8 mouse cellular contexts compared by ENCODE assay signal in the genomic region with DNA sequence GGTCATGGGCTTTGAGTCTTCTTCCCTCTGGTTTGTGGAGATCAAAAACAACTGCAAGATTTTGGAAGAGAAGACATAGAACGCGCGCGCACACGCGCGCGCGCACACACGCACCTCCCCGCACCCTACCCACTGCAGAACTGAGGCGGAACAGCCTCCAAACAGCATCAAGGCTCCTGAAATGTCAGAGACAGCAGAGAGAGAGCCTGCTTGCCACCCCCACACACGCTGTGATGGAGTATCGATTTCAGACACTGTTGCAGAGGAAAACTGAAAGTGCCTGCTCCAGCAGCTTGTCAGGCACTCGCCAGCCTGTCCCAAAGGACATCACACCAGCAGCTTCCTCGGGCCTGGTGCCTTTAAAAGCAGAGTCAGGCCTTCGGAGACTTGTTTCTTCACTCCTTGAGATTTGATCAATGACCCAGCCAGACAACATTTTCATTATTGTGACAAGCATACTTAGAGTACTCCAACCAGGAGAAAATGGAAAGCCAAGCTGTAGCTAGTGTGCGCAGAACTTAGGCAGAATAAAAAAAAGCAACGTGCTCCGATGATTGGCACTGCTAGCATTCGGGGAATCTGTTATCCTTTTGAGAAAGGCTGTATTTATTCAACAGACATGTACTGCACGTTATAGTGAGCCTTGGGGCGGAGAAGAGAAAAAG.
DNase-seq lines count a peak whose midpoint lies in the region; ATAC-seq and TF ChIP-seq lines count a peak whose summit lies in the region.

No protein-coding gene starts in this region.

- H3K27me3 ChIP-seq in forebrain, embryonic 14.5 days (replicated peaks; ENCODE audit: control insufficient read depth, insufficient read depth, low read length), result no peaks in the 10 kb centered on the region
- H3K27me3 ChIP-seq in forebrain, embryonic 13.5 days, result no peaks in the 10 kb centered on the region
- no peaks in the 10 kb centered on the region for H3K27me3 ChIP-seq in hindbrain, embryonic 12.5 days
- H3K27me3 ChIP-seq in midbrain, embryonic 12.5 days, result no peaks in the 10 kb centered on the region
- no peaks in the 10 kb centered on the region for H3K27me3 ChIP-seq in liver, embryonic 11.5 days (replicated peaks; ENCODE audit: control insufficient read depth, insufficient read depth, low read length)
- peaks cover 2% of the 10 kb centered on the region; the same call in 1 of the 2 replicates for H3K27me3 ChIP-seq in heart, embryonic 11.5 days (ENCODE audit: control insufficient read depth, insufficient read depth, low read length)

- no peak overlapping the region for H3K4me2 ChIP-seq in forebrain, embryonic 14.5 days (ENCODE audit: low read length)
- H3K4me2 ChIP-seq in forebrain, embryonic 13.5 days, result no peak overlapping the region
- peak overlapping the region; percentile 21 for H3K4me2 ChIP-seq in hindbrain, embryonic 12.5 days (replicated peaks)
- H3K4me2 ChIP-seq in midbrain, embryonic 12.5 days (replicated peaks), result no peak overlapping the region
- no peak overlapping the region for H3K4me2 ChIP-seq in liver, embryonic 11.5 days
- H3K4me2 ChIP-seq in heart, embryonic 11.5 days, result no peak overlapping the region

- H3K27ac ChIP-seq in forebrain, embryonic 14.5 days (ENCODE audit: low read depth, low read length), result 0 out of 2 replicates have a peak overlapping the region, but pooled peaks have one; percentile 6
- no peak overlapping the region for H3K27ac ChIP-seq in forebrain, embryonic 13.5 days
- no peak overlapping the region for H3K27ac ChIP-seq in ES-E14 (ENCODE audit: insufficient read depth, low read depth, low read length, poor library complexity, severe bottlenecking)
- peak overlapping the region; percentile 50; the same call in 1 of the 2 replicates for H3K27ac ChIP-seq in hindbrain, embryonic 12.5 days
- H3K27ac ChIP-seq in midbrain, embryonic 12.5 days (replicated peaks), result peak overlapping the region; percentile 64; the same call in 1 of the 2 replicates
- H3K27ac ChIP-seq in liver, embryonic 11.5 days (ENCODE audit: low read depth, low read length), result no peak overlapping the region
- no peak overlapping the region for H3K27ac ChIP-seq in heart, embryonic 11.5 days (ENCODE audit: low read depth, low read length)

- no peak overlapping the region for H3K9ac ChIP-seq in forebrain, embryonic 14.5 days (ENCODE audit: low read length)
- H3K9ac ChIP-seq in forebrain, embryonic 13.5 days, result no peak overlapping the region
- no peak overlapping the region for H3K9ac ChIP-seq in ES-E14 (ENCODE audit: insufficient read depth, low read depth, low read length, poor library complexity, severe bottlenecking)
- no peak overlapping the region for H3K9ac ChIP-seq in hindbrain, embryonic 12.5 days
- H3K9ac ChIP-seq in midbrain, embryonic 12.5 days (replicated peaks), result no peak overlapping the region
- no peak overlapping the region for H3K9ac ChIP-seq in liver, embryonic 11.5 days (ENCODE audit: low read depth, low read length)
- H3K9ac ChIP-seq in heart, embryonic 11.5 days (ENCODE audit: low read depth, low read length), result no peak overlapping the region

- peak; percentile 13 for DNase-seq in forebrain, embryonic 14.5 days (ENCODE audit: low spot score)
- DNase-seq in ES-E14 (ENCODE audit: low read depth, low spot score) (peak; percentile 20), liver (no peak)
- no peak for DNase-seq in liver, embryonic 11.5 days (ENCODE audit: low spot score)

- 0 out of 2 replicates have a peak, but pooled peaks have one; percentile 18 for ATAC-seq in forebrain, embryonic 14.5 days
- ATAC-seq in forebrain, embryonic 13.5 days, result no peak
- peak; percentile 46 for ATAC-seq in hindbrain, embryonic 12.5 days (ENCODE audit: low FRiP score)
- ATAC-seq in midbrain, embryonic 12.5 days (ENCODE audit: low FRiP score, low read depth), result no peak
- no peak for ATAC-seq in liver, embryonic 11.5 days (replicated peaks; ENCODE audit: low FRiP score)
- ATAC-seq in heart, embryonic 11.5 days (replicated peaks; ENCODE audit: insufficient number of reproducible peaks, low FRiP score, low TSS enrichment), result no peak

- no peaks in the 10 kb centered on the region for H3K36me3 ChIP-seq in forebrain, embryonic 14.5 days (ENCODE audit: control insufficient read depth, insufficient read depth, low read length)
- no peaks in the 10 kb centered on the region for H3K36me3 ChIP-seq in forebrain, embryonic 13.5 days (ENCODE audit: poor library complexity, severe bottlenecking)
- H3K36me3 ChIP-seq in ES-E14 (ENCODE audit: control insufficient read depth, insufficient read depth, low read length, poor library complexity, severe bottlenecking), result no peaks in the 10 kb centered on the region
- no peaks in the 10 kb centered on the region for H3K36me3 ChIP-seq in hindbrain, embryonic 12.5 days
- H3K36me3 ChIP-seq in midbrain, embryonic 12.5 days, result no peaks in the 10 kb centered on the region
- H3K36me3 ChIP-seq in liver, embryonic 11.5 days (ENCODE audit: control insufficient read depth, insufficient read depth, low read length), result no peaks in the 10 kb centered on the region
- no peaks in the 10 kb centered on the region for H3K36me3 ChIP-seq in heart, embryonic 11.5 days (ENCODE audit: control insufficient read depth, insufficient read depth, low read length)

- in situ Hi-C loops in ES-E14 (cut with MboI; ENCODE audit: low sequenced_read_pairs in 2 of 2, unreplicated experiment in 2 of 2), result no loop called here

- WGBS in forebrain, embryonic 14.5 days, result 82% methylated on average over 23 of the region's 23 CpGs
- 79% methylated on average over 23 of the region's 23 CpGs for WGBS in forebrain, embryonic 13.5 days
- 71% methylated on average over 23 of the region's 23 CpGs for WGBS in hindbrain, embryonic 12.5 days
- WGBS in midbrain, embryonic 12.5 days, result 74% methylated on average over 23 of the region's 23 CpGs
- 74% methylated on average over 23 of the region's 23 CpGs for WGBS in liver, embryonic 11.5 days
- 71% methylated on average over 23 of the region's 23 CpGs for WGBS in heart, embryonic 11.5 days (ENCODE audit: insufficient replicate concordance)

- no peaks in the 10 kb centered on the region for H3K4me1 ChIP-seq in forebrain, embryonic 14.5 days (ENCODE audit: control insufficient read depth, insufficient read depth, low read length)
- no peaks in the 10 kb centered on the region for H3K4me1 ChIP-seq in forebrain, embryonic 13.5 days
- 0 out of 4 replicates have a peak, but pooled peaks cover 0 to 3% of the 10 kb centered on the region in 2 experiments for H3K4me1 ChIP-seq in ES-E14 (ENCODE audit: control insufficient read depth in 2 of 2, insufficient read depth in 2 of 2, low read length in 2 of 2, poor library complexity in 1 of 2)
- peaks cover 10% of the 10 kb centered on the region for H3K4me1 ChIP-seq in hindbrain, embryonic 12.5 days
- peaks cover 5% of the 10 kb centered on the region; the same call in 1 of the 2 replicates for H3K4me1 ChIP-seq in midbrain, embryonic 12.5 days
- H3K4me1 ChIP-seq in liver, embryonic 11.5 days (replicated peaks; ENCODE audit: control insufficient read depth, insufficient read depth, low read length), result no peaks in the 10 kb centered on the region
- no peaks in the 10 kb centered on the region for H3K4me1 ChIP-seq in heart, embryonic 11.5 days (ENCODE audit: control insufficient read depth, insufficient read depth, low read length)

- no peak overlapping the region for H3K4me3 ChIP-seq in forebrain, embryonic 14.5 days (ENCODE audit: low read depth, low read length)
- H3K4me3 ChIP-seq in forebrain, embryonic 13.5 days, result no peak overlapping the region
- peak overlapping the region; percentile 15 to 18; a peak in 2 of 4 replicates for H3K4me3 ChIP-seq in ES-E14 (ENCODE audit: insufficient read depth in 1 of 2, low read depth in 1 of 2, low read length in 2 of 2, poor library complexity in 1 of 2, severe bottlenecking in 1 of 2)
- H3K4me3 ChIP-seq in hindbrain, embryonic 12.5 days, result no peak overlapping the region
- H3K4me3 ChIP-seq in midbrain, embryonic 12.5 days, result no peak overlapping the region
- H3K4me3 ChIP-seq in liver, embryonic 11.5 days (ENCODE audit: low read depth, low read length), result no peak overlapping the region
- no peak overlapping the region for H3K4me3 ChIP-seq in heart, embryonic 11.5 days (ENCODE audit: low read depth, low read length)

- H3K9me3 ChIP-seq in forebrain, embryonic 14.5 days (replicated peaks; ENCODE audit: control insufficient read depth, low read length), result no peaks in the 10 kb centered on the region
- H3K9me3 ChIP-seq in forebrain, embryonic 13.5 days (replicated peaks), result no peaks in the 10 kb centered on the region
- H3K9me3 ChIP-seq in ES-E14 (ENCODE audit: control insufficient read depth, insufficient read depth, low read depth, low read length), result no peaks in the 10 kb centered on the region; the same call in 1 of the 2 replicates
- no peaks in the 10 kb centered on the region for H3K9me3 ChIP-seq in hindbrain, embryonic 12.5 days (replicated peaks)
- H3K9me3 ChIP-seq in midbrain, embryonic 12.5 days, result no peaks in the 10 kb centered on the region
- no peaks in the 10 kb centered on the region for H3K9me3 ChIP-seq in liver, embryonic 11.5 days (ENCODE audit: control insufficient read depth, low read length)
- no peaks in the 10 kb centered on the region for H3K9me3 ChIP-seq in heart, embryonic 11.5 days (replicated peaks; ENCODE audit: control insufficient read depth, low read length)

TF ChIP-seq in ES-E14, 5 proteins besides CTCF, POLR2A, EP300 and RAD21:
- TF ChIP-seq MAFK (IDR thresholded peaks at IDR 0.05; ENCODE audit: insufficient read depth, low read depth, low read length), result no peak
- no peak for TF ChIP-seq ZC3H11A (IDR thresholded peaks at IDR 0.05; ENCODE audit: borderline replicate concordance, low read depth, low read length)
- TF ChIP-seq ZNF384 (IDR thresholded peaks at IDR 0.05; ENCODE audit: low read depth, low read length), result no peak
- no peak for TF ChIP-seq CHD2 (IDR thresholded peaks at IDR 0.05; ENCODE audit: low read depth, low read length)
- no peak for TF ChIP-seq HCFC1 (IDR thresholded peaks at IDR 0.05; ENCODE audit: borderline replicate concordance, insufficient read depth, low read length)

Comparison
In these comparisons a context has a peak if more than half of its experiments do, and no peak if none do; other contexts are left out.
1. ATAC-seq: peak in forebrain, embryonic 14.5 days (single experiment) and hindbrain, embryonic 12.5 days (single experiment); none in forebrain, embryonic 13.5 days (single experiment), midbrain, embryonic 12.5 days (single experiment), liver, embryonic 11.5 days (single experiment) and heart, embryonic 11.5 days (single experiment).
2. H3K27ac ChIP-seq: peak in forebrain, embryonic 14.5 days (single experiment), hindbrain, embryonic 12.5 days (single experiment) and midbrain, embryonic 12.5 days (single experiment); none in forebrain, embryonic 13.5 days (single experiment), ES-E14 (single experiment), liver, embryonic 11.5 days (single experiment) and heart, embryonic 11.5 days (single experiment).
3. DNase-seq: peak in forebrain, embryonic 14.5 days (single experiment) and ES-E14 (single experiment); none in liver (single experiment) and liver, embryonic 11.5 days (single experiment).
4. H3K4me3 ChIP-seq: peak in ES-E14 (2 of 2); none in forebrain, embryonic 14.5 days (single experiment), forebrain, embryonic 13.5 days (single experiment), hindbrain, embryonic 12.5 days (single experiment), midbrain, embryonic 12.5 days (single experiment), liver, embryonic 11.5 days (single experiment) and heart, embryonic 11.5 days (single experiment).